Mouse (Mus musculus): ENCODE data around the gene Gm21310.
"Not testable (repeated sequence)": the region's sequence is repeated elsewhere in the genome, so short reads cannot be mapped to it uniquely, and the experiment has no call there.

Gene Gm21310

DNA sequence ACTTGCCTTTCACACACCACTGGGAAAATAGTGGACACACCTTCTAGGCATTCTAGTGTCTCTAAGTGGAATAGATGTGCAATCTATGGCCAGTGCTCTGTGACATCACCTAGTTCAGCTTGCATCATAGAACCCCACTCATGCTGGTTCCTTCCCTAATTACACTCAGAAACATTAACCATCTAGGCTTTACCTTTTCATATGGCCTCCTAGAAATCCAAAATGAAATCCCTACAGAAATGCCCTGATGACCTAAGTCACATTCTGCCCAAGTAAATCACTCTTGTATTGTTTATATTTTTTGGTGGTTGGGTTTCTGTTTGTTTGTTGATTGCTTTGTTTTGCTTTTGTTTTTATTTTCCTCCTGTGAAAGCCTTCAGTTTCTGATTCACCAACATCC lies at the start of gene Gm21310:
Gm21310 (minus strand) TSS at position 101 of the 400 bp plus-strand sequence.
- DNase-seq (ENCODE audit: low spot score), result not testable (repeated sequence)
